Mouse (Mus musculus) embryo, embryonic 11.5 days (tissue): Measurements from ENCODE around the gene Gm13178.

ENCODE experiments used
- DNase-seq: peaks from one replicate; pipeline ENCODE4 v3.0.0-alpha.2; 2012; ENCODE audit warnings: low read depth, low spot score

The Gm13178 gene

GRCm38 (mm10) chr4:144721304-144721703 lies at the start of gene Gm13178:
Gene Gm13178 (minus strand): TSS chr4:144721404.
- DNase-seq = no peak

DNA sequence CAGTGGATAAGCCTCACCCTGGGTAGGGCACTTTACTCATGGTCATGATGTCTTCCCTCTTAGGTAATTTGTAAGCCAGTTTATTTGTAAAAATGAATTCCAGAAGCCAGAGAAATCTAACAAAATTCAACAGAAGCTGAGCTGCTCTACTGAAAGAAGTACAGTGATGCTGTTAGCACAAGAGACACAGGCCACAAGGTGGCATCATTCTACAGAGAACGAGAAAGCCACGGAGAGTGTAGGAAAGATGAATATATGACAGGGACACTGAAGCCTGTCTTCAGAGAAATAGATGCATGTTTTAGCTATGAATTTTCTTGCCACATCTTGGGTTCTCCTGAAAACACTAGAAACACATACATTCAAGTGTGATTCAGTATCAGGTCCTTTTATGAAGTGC lies 44.5 kb upstream of the Gm13178 start:
- no peak for DNase-seq

GRCm38 (mm10) chr4:144749139-144749538 lies 27.9 kb upstream of the Gm13178 start:
- no peak for DNase-seq

GRCm38 (mm10) chr4:144719691-144720090 lies 1.5 kb downstream of the Gm13178 start:
- DNase-seq = no peak

DNA sequence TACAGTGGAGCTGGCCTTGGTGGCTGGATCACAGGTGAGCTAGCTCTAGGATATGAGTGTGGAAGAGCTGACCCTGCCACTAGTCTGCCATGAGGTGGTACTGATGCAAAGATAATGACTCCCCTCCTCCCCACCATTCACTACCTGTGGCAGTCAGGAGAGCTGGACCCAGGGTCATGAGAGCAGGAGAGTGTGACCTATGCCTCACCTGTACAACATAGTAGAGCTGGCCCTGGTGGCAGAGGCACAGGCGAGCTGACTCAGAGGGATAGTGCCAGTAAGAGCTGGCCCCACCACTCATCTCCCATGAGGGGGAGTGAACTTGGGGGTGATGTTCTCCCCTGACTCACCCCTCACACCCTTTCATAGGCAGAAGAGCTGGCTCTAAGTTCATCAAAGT lies 2.9 kb downstream of the Gm13178 start:
- no peak for DNase-seq

- no peak for DNase-seq
Measured at GRCm38 (mm10) chr4:144686268-144686667, 34.9 kb downstream of the Gm13178 start, which contains the start of gene Gm436. Gene Gm436 (minus strand): TSS chr4:144686368.
